In genomic region chr8:119941471-119941870, GRCm38 (mm10) we compare ENCODE assay signal across 22 mouse cellular contexts. TPM values are rescaled to one million over a fixed set of nuclear protein-coding genes. Genes with fewer than 3 reads are reported as not detected.
DNase-seq lines count a peak whose midpoint lies in the region; ATAC-seq lines count a peak whose summit lies in the region.
"Had no signal": no experiment of that assay in that cellular context is flagged by ENCODE, and none has a peak within 500 bp of the region (broad histone marks: within the 10 kb centered on the region; RNA-seq: fewer than 3 reads in every experiment).

No protein-coding gene starts in this region.

- H3K4me3 ChIP-seq in hindbrain, embryonic 16.5 days (ENCODE audit: low read length) = no peak overlapping the region
- no peak overlapping the region for H3K4me3 ChIP-seq in hindbrain, embryonic 12.5 days
- H3K4me3 ChIP-seq: forebrain, embryonic 10.5 days; gastrocnemius, adult 2 months; heart, embryonic 13.5 days; hindbrain, embryonic 15.5 days; limb, embryonic 15.5 days; liver, embryonic 15.5 days; midbrain, embryonic 15.5 days; stomach, embryonic 15.5 days had no signal

- H3K9me3 ChIP-seq in hindbrain, embryonic 16.5 days (ENCODE audit: control insufficient read depth, low read length) = no peaks in the 10 kb centered on the region
- H3K9me3 ChIP-seq in hindbrain, embryonic 12.5 days (replicated peaks) = no peaks in the 10 kb centered on the region
- H3K9me3 ChIP-seq: forebrain, embryonic 10.5 days; heart, embryonic 13.5 days; hindbrain, embryonic 15.5 days; limb, embryonic 15.5 days; liver, embryonic 15.5 days; megakaryocyte, embryonic 14.5 days; midbrain, embryonic 15.5 days; stomach, embryonic 15.5 days had no signal

- H3K4me1 ChIP-seq in hindbrain, embryonic 16.5 days (ENCODE audit: control insufficient read depth, insufficient read depth, low read depth, low read length) = peaks cover 2% of the 10 kb centered on the region; the same call in 1 of the 2 replicates
- peaks cover 2% of the 10 kb centered on the region; the same call in 1 of the 2 replicates for H3K4me1 ChIP-seq in hindbrain, embryonic 12.5 days
- H3K4me1 ChIP-seq: forebrain, embryonic 10.5 days; limb, embryonic 15.5 days; midbrain, embryonic 15.5 days; stomach, embryonic 15.5 days had no signal

- DNase-seq in adrenal gland, postnatal 14 days = peak; percentile 54
- DNase-seq in cerebellum, adult 11-12 months = peak; percentile 80
- DNase-seq in cerebellum, postnatal 14 days = peak; percentile 72 to 74
- no peak for DNase-seq in adipocyte (ENCODE audit: low spot score)
- DNase-seq in retina, postnatal 1 day = no peak
- DNase-seq: B cell, adult 2 months; gastrocnemius, adult 2 months; heart, adult 11 months; kidney, adult 11 months; layer of hippocampus, postnatal 36 days; thymus, adult 18-20 months had no signal

- H3K4me2 ChIP-seq in hindbrain, embryonic 16.5 days (ENCODE audit: low read length) = no peak overlapping the region
- H3K4me2 ChIP-seq in hindbrain, embryonic 12.5 days (replicated peaks) = no peak overlapping the region
- H3K4me2 ChIP-seq: heart, embryonic 13.5 days; hindbrain, embryonic 15.5 days; limb, embryonic 15.5 days; liver, embryonic 15.5 days; midbrain, embryonic 15.5 days; stomach, embryonic 15.5 days had no signal

- H3K9ac ChIP-seq in hindbrain, embryonic 16.5 days (ENCODE audit: low read depth, low read length) = no peak overlapping the region
- H3K9ac ChIP-seq in hindbrain, embryonic 12.5 days = no peak overlapping the region
- H3K9ac ChIP-seq: heart, embryonic 13.5 days; hindbrain, embryonic 15.5 days; limb, embryonic 15.5 days; liver, embryonic 15.5 days; midbrain, embryonic 15.5 days; stomach, embryonic 15.5 days had no signal

- ATAC-seq in hindbrain, embryonic 16.5 days = 0 out of 2 replicates have a peak, but pooled peaks have one; percentile 18
- no peak for ATAC-seq in hindbrain, embryonic 12.5 days (ENCODE audit: low FRiP score)
- ATAC-seq: lung, postnatal 0 days; midbrain, embryonic 15.5 days had no signal

- 94% methylated on average over 18 of the region's 18 CpGs for WGBS in hindbrain, embryonic 16.5 days
- WGBS in hindbrain, embryonic 12.5 days = 94% methylated on average over 18 of the region's 18 CpGs

- H3K27ac ChIP-seq in hindbrain, embryonic 16.5 days (ENCODE audit: low read depth, low read length) = no peak overlapping the region
- H3K27ac ChIP-seq in hindbrain, embryonic 12.5 days = no peak overlapping the region
- H3K27ac ChIP-seq: forebrain, embryonic 10.5 days; gastrocnemius, adult 2 months; heart, embryonic 13.5 days; hindbrain, embryonic 15.5 days; limb, embryonic 15.5 days; liver, embryonic 15.5 days; midbrain, embryonic 15.5 days; stomach, embryonic 15.5 days had no signal

- no peaks in the 10 kb centered on the region for H3K27me3 ChIP-seq in hindbrain, embryonic 16.5 days (replicated peaks; ENCODE audit: control insufficient read depth, insufficient read depth, low read length)
- H3K27me3 ChIP-seq in hindbrain, embryonic 12.5 days = no peaks in the 10 kb centered on the region
- H3K27me3 ChIP-seq: heart, embryonic 13.5 days; hindbrain, embryonic 15.5 days; limb, embryonic 15.5 days; liver, embryonic 15.5 days; megakaryocyte, embryonic 14.5 days; midbrain, embryonic 15.5 days; stomach, embryonic 15.5 days had no signal

- H3K36me3 ChIP-seq in hindbrain, embryonic 16.5 days (ENCODE audit: control insufficient read depth, insufficient read depth, low read length) = peaks cover 16% of the 10 kb centered on the region
- H3K36me3 ChIP-seq in hindbrain, embryonic 12.5 days = peaks cover 50% of the 10 kb centered on the region

RNA-seq across cellular contexts. Expression of gene Gm20388, which starts 30.8 kb away (rescaled TPM):
- polyA plus RNA-seq in hindbrain, embryonic 16.5 days (2015; fragmentation: Nextera tagmentation; extraction: Ambion mirVana) = 9.8 and 12.4 TPM in 2 replicates
- polyA plus RNA-seq in hindbrain, embryonic 12.5 days (2016; fragmentation: Nextera tagmentation; extraction: Ambion mirVana) = not detected in 2 replicates
- total RNA-seq in adrenal gland, postnatal 14 days (2021) = 4.6 and 17.6 TPM in 2 replicates
- polyA plus RNA-seq: heart, embryonic 13.5 days; liver, embryonic 15.5 days; lung, postnatal 0 days; stomach, embryonic 15.5 days had no signal

RNA-seq across cellular contexts. Expression of gene Usp10, which starts 31.3 kb away (rescaled TPM):
- 120 and 152 TPM in 2 replicates for polyA plus RNA-seq in hindbrain, embryonic 16.5 days (2015; fragmentation: Nextera tagmentation; extraction: Ambion mirVana)
- polyA plus RNA-seq in hindbrain, embryonic 12.5 days (2016; fragmentation: Nextera tagmentation; extraction: Ambion mirVana) = 137 and 141 TPM in 2 replicates
- total RNA-seq in adrenal gland, postnatal 14 days (2021) = 103 and 109 TPM in 2 replicates

RNA-seq across cellular contexts. Expression of gene Crispld2, which starts 50.8 kb away (rescaled TPM):
- polyA plus RNA-seq in hindbrain, embryonic 16.5 days (2015; fragmentation: Nextera tagmentation; extraction: Ambion mirVana) = 2.7 and 3.1 TPM in 2 replicates
- 4.8 and 5.3 TPM in 2 replicates for polyA plus RNA-seq in hindbrain, embryonic 12.5 days (2016; fragmentation: Nextera tagmentation; extraction: Ambion mirVana)
- 6.9 and 8.3 TPM in 2 replicates for total RNA-seq in adrenal gland, postnatal 14 days (2021)

Comparison
In these comparisons a context has a peak if more than half of its experiments do, and no peak if none do; other contexts are left out.
1. RNA of gene Gm20388, which starts 30.8 kb away (polyA plus RNA-seq): 9.8 to 12.4 TPM in hindbrain, embryonic 16.5 days; not detected in hindbrain, embryonic 12.5 days; every median in the first group is over 10 times any median in the second.
2. DNase-seq: peak in adrenal gland, postnatal 14 days (single experiment), cerebellum, adult 11-12 months (single experiment) and cerebellum, postnatal 14 days (2 of 2); none in adipocyte (single experiment) and retina, postnatal 1 day (single experiment).